Mouse (Mus musculus): ENCODE data around the gene Gm14151.
"Not testable (repeated sequence)": the region's sequence is repeated elsewhere in the genome, so short reads cannot be mapped to it uniquely, and the experiment has no call there.

DNA sequence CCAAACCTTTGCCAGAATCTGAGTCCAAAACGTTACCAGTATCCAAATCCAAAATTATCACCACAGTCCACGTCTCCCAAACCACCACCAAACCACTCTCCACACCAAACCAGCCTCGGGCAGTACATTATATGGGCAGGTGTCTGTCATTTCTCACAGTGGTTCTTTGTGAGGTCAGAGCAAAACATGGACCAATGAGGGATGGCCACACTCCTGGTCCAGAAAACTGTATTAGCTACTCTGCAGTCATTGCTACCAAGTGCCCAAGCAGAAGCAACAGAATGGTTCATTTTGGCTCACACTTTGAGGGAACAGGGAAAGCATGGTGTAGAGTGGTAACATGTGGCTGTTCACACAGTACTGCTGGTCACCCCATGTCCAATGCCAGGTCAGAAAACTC lies at the start of gene Gm14151:
- not testable (repeated sequence) for TF ChIP-seq CTCF, POLR2A (IDR thresholded peaks at IDR 0.05; ENCODE audit: insufficient read depth, low read depth, low read length)
